In the genomic region with DNA sequence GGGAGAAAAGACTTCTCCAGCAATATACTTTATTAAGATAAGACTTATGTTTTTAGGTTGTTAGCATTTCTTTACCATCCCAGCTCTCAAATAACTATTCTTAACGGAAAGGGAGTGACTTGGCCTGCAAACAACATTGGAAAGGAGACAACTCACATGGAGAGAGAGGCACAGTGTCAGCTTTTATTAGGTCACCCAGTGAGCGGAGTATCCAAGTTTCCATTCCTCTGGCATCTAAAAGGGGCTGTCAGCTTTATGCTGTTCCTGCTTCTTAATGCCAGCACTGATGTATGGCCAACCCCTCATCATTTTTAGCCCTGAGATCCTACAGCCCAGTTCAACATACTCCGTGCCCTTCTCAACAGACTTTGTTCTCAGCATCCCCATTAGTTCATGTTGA, we compare ENCODE assay signal across 13 mouse cellular contexts.
DNase-seq lines count a peak whose midpoint lies in the region; ATAC-seq and TF ChIP-seq lines count a peak whose summit lies in the region.
"Had no signal": no experiment of that assay in that cellular context is flagged by ENCODE, and none has a peak within 500 bp of the region (broad histone marks: within the 10 kb centered on the region; RNA-seq: fewer than 3 reads in every experiment).

No protein-coding gene starts in this region.

- no peak overlapping the region for H3K9ac ChIP-seq in hindbrain, embryonic 16.5 days (ENCODE audit: low read depth, low read length)
- no peak overlapping the region for H3K9ac ChIP-seq in hindbrain, embryonic 13.5 days
- H3K9ac ChIP-seq in midbrain, embryonic 15.5 days: no peak overlapping the region
- H3K9ac ChIP-seq in midbrain, embryonic 16.5 days (ENCODE audit: low read depth, low read length): no peak overlapping the region
- H3K9ac ChIP-seq in kidney, embryonic 14.5 days (ENCODE audit: low read depth, low read length): no peak overlapping the region
- H3K9ac ChIP-seq: forebrain, embryonic 15.5 days; heart, embryonic 13.5 days; liver, embryonic 15.5 days had no signal

- H3K36me3 ChIP-seq in hindbrain, embryonic 16.5 days (ENCODE audit: control insufficient read depth, insufficient read depth, low read length): no peaks in the 10 kb centered on the region
- no peaks in the 10 kb centered on the region for H3K36me3 ChIP-seq in hindbrain, embryonic 13.5 days
- no peaks in the 10 kb centered on the region for H3K36me3 ChIP-seq in midbrain, embryonic 15.5 days (replicated peaks)
- no peaks in the 10 kb centered on the region for H3K36me3 ChIP-seq in midbrain, embryonic 16.5 days (ENCODE audit: control insufficient read depth, insufficient read depth, low read length)
- H3K36me3 ChIP-seq in kidney, embryonic 14.5 days (ENCODE audit: control insufficient read depth, insufficient read depth, low read length): no peaks in the 10 kb centered on the region
- H3K36me3 ChIP-seq: forebrain, embryonic 15.5 days; heart, embryonic 13.5 days; liver, embryonic 15.5 days had no signal

- H3K27ac ChIP-seq in hindbrain, embryonic 16.5 days (ENCODE audit: low read depth, low read length): no peak overlapping the region
- no peak overlapping the region for H3K27ac ChIP-seq in hindbrain, embryonic 13.5 days
- H3K27ac ChIP-seq in midbrain, embryonic 15.5 days: no peak overlapping the region
- H3K27ac ChIP-seq in midbrain, embryonic 16.5 days (ENCODE audit: low read length): no peak overlapping the region
- peak overlapping the region; percentile 66; the same call in 1 of the 2 replicates for H3K27ac ChIP-seq in cerebellum, adult 2 months (ENCODE audit: insufficient read depth, low read length)
- no peak overlapping the region for H3K27ac ChIP-seq in kidney, embryonic 14.5 days (ENCODE audit: low read depth, low read length)
- H3K27ac ChIP-seq: forebrain, embryonic 15.5 days; heart, embryonic 13.5 days; liver, embryonic 15.5 days had no signal

- no peak overlapping the region for H3K4me2 ChIP-seq in hindbrain, embryonic 16.5 days (ENCODE audit: low read length)
- no peak overlapping the region for H3K4me2 ChIP-seq in hindbrain, embryonic 13.5 days
- no peak overlapping the region for H3K4me2 ChIP-seq in midbrain, embryonic 15.5 days
- no peak overlapping the region for H3K4me2 ChIP-seq in midbrain, embryonic 16.5 days (ENCODE audit: low read length)
- no peak overlapping the region for H3K4me2 ChIP-seq in kidney, embryonic 14.5 days (replicated peaks; ENCODE audit: low read depth, low read length)
- H3K4me2 ChIP-seq: forebrain, embryonic 15.5 days; heart, embryonic 13.5 days; liver, embryonic 15.5 days had no signal

- H3K4me3 ChIP-seq in hindbrain, embryonic 16.5 days (ENCODE audit: low read length): no peak overlapping the region
- H3K4me3 ChIP-seq in hindbrain, embryonic 13.5 days: no peak overlapping the region
- H3K4me3 ChIP-seq in midbrain, embryonic 15.5 days: no peak overlapping the region
- H3K4me3 ChIP-seq in midbrain, embryonic 16.5 days (ENCODE audit: low read depth, low read length): no peak overlapping the region
- H3K4me3 ChIP-seq in cerebellum, adult 2 months (replicated peaks; ENCODE audit: insufficient read depth, low read depth, low read length): no peak overlapping the region
- H3K4me3 ChIP-seq in kidney, embryonic 14.5 days (ENCODE audit: low read length): no peak overlapping the region
- H3K4me3 ChIP-seq: forebrain, embryonic 15.5 days; heart, embryonic 13.5 days; liver, embryonic 15.5 days had no signal

- no peaks in the 10 kb centered on the region; the same call in 1 of the 2 replicates for H3K4me1 ChIP-seq in hindbrain, embryonic 16.5 days (ENCODE audit: control insufficient read depth, insufficient read depth, low read depth, low read length)
- no peaks in the 10 kb centered on the region for H3K4me1 ChIP-seq in hindbrain, embryonic 13.5 days (replicated peaks)
- H3K4me1 ChIP-seq in midbrain, embryonic 15.5 days: no peaks in the 10 kb centered on the region
- no peaks in the 10 kb centered on the region; the same call in 1 of the 2 replicates for H3K4me1 ChIP-seq in midbrain, embryonic 16.5 days (ENCODE audit: control insufficient read depth, insufficient read depth, low read length)
- H3K4me1 ChIP-seq in cerebellum, adult 2 months (ENCODE audit: control insufficient read depth, insufficient read depth, low read length): peaks cover 35% of the 10 kb centered on the region
- H3K4me1 ChIP-seq in kidney, embryonic 14.5 days (ENCODE audit: control insufficient read depth, insufficient read depth, low read length): no peaks in the 10 kb centered on the region
- H3K4me1 ChIP-seq: forebrain, embryonic 15.5 days; heart, embryonic 13.5 days; liver, embryonic 15.5 days had no signal

- no peaks in the 10 kb centered on the region for H3K27me3 ChIP-seq in hindbrain, embryonic 16.5 days (replicated peaks; ENCODE audit: control insufficient read depth, insufficient read depth, low read length)
- H3K27me3 ChIP-seq in hindbrain, embryonic 13.5 days: no peaks in the 10 kb centered on the region
- no peaks in the 10 kb centered on the region for H3K27me3 ChIP-seq in midbrain, embryonic 15.5 days (replicated peaks)
- H3K27me3 ChIP-seq in midbrain, embryonic 16.5 days (ENCODE audit: control insufficient read depth, insufficient read depth, low read depth, low read length): no peaks in the 10 kb centered on the region
- no peaks in the 10 kb centered on the region for H3K27me3 ChIP-seq in cerebellum, adult 2 months (ENCODE audit: control insufficient read depth, insufficient read depth, low read length)
- H3K27me3 ChIP-seq in kidney, embryonic 14.5 days (ENCODE audit: control insufficient read depth, insufficient read depth, low read length): no peaks in the 10 kb centered on the region
- H3K27me3 ChIP-seq: forebrain, embryonic 15.5 days; heart, embryonic 13.5 days; liver, embryonic 15.5 days had no signal

- ATAC-seq in hindbrain, embryonic 16.5 days: peak; percentile 63
- ATAC-seq in hindbrain, embryonic 13.5 days (ENCODE audit: low FRiP score): no peak
- ATAC-seq in midbrain, embryonic 15.5 days (replicated peaks): 0 out of 2 replicates have a peak, but pooled peaks have one; percentile 37
- ATAC-seq in midbrain, embryonic 16.5 days: no peak
- ATAC-seq in inflammation-experienced regulatory T-cells, adult 6 months: no peak
- no peak for ATAC-seq in kidney, embryonic 14.5 days (ENCODE audit: low FRiP score, low TSS enrichment)
- ATAC-seq: forebrain, embryonic 15.5 days had no signal

- WGBS in hindbrain, embryonic 16.5 days: 55% methylated on average over 3 of the region's 3 CpGs
- 75% methylated on average over 3 of the region's 3 CpGs for WGBS in hindbrain, embryonic 13.5 days
- 59% methylated on average over 3 of the region's 3 CpGs for whole genome bisulfite sequencing in midbrain, embryonic 15.5 days
- 61% methylated on average over 3 of the region's 3 CpGs for WGBS in midbrain, embryonic 16.5 days
- 8% methylated on average over 3 of the region's 3 CpGs for WGBS in cerebellum, adult 2 months
- WGBS in kidney, embryonic 14.5 days: 72% methylated on average over 3 of the region's 3 CpGs

- H3K9me3 ChIP-seq in hindbrain, embryonic 16.5 days (ENCODE audit: control insufficient read depth, low read length): no peaks in the 10 kb centered on the region
- H3K9me3 ChIP-seq in hindbrain, embryonic 13.5 days: no peaks in the 10 kb centered on the region
- H3K9me3 ChIP-seq in midbrain, embryonic 15.5 days: no peaks in the 10 kb centered on the region
- H3K9me3 ChIP-seq in midbrain, embryonic 16.5 days (replicated peaks; ENCODE audit: control insufficient read depth, low read length, poor library complexity, severe bottlenecking): no peaks in the 10 kb centered on the region; the same call in 1 of the 2 replicates
- no peaks in the 10 kb centered on the region for H3K9me3 ChIP-seq in kidney, embryonic 14.5 days (ENCODE audit: control insufficient read depth, low read length)
- H3K9me3 ChIP-seq: forebrain, embryonic 15.5 days; heart, embryonic 13.5 days; liver, embryonic 15.5 days had no signal

- no peak for TF ChIP-seq CTCF in cerebellum, adult 2 months (IDR thresholded peaks at IDR 0.05; ENCODE audit: borderline replicate concordance, insufficient read depth, low read depth, low read length)

- DNase-seq in cerebellum, adult 2 months: peak; percentile 76 to 91
- DNase-seq in lung, postnatal 36 days: peak; percentile 14
- DNase-seq: gastrocnemius, postnatal 14 days; kidney, adult 8-10 months had no signal

- TF ChIP-seq POLR2A in cerebellum, adult 2 months (IDR thresholded peaks at IDR 0.05; ENCODE audit: borderline replicate concordance, insufficient read depth, low read length): no peak

Comparison
In these comparisons a context has a peak if more than half of its experiments do, and no peak if none do; other contexts are left out.
1. ATAC-seq: peak in hindbrain, embryonic 16.5 days (single experiment) and midbrain, embryonic 15.5 days (single experiment); none in hindbrain, embryonic 13.5 days (single experiment), midbrain, embryonic 16.5 days (single experiment), inflammation-experienced regulatory T-cells, adult 6 months (single experiment) and kidney, embryonic 14.5 days (single experiment).